Mouse (Mus musculus): ENCODE data around the gene Gm609.
A peak's percentile ranks its signal among the peaks of the same experiment; 100 is the strongest.
"Not testable (repeated sequence)": the region's sequence is repeated elsewhere in the genome, so short reads cannot be mapped to it uniquely, and the experiment has no call there.

The Gm609 gene

GRCm38 (mm10) chr16:45492927-45493326 lies at the start of gene Gm609:
Gm609 (minus strand) TSS chr16:45492969.
- no peak for DNase-seq

GRCm38 (mm10) chr16:45542108-45542507 lies 49.3 kb upstream of the Gm609 start:
- no peak for DNase-seq

GRCm38 (mm10) chr16:45538342-45538741 lies 45.6 kb upstream of the Gm609 start:
- DNase-seq: not testable (repeated sequence)

- DNase-seq: no peak
Observed at GRCm38 (mm10) chr16:45535009-45535408, 42.2 kb upstream of the Gm609 start, which contains the start of gene Slc9c1. Slc9c1 (plus strand) TSS chr16:45535309.

DNA sequence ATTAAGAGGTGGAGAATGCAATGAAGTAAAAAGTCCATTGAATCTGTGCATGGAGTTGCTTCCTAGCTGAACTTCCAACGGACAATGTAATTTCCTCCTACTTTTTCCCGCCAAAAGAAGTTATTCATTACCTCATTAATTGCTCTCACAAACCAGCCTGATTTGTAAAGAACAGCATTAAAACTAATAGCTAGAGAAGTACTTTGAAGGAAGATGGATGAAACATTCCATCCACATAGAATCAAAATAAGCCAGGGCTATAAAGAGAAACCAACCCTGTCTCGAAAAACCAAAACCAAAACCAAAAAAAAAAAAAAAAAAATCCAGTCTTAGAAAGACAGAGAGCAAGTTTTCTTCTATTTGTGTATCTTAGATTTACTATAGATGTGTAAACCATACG lies 39.2 kb upstream of the Gm609 start, which contains the start of gene Gm17783:
TSS of gene Gm17783 (minus strand) at position 101 of the 400 bp plus-strand sequence.
- DNase-seq: no peak

DNA sequence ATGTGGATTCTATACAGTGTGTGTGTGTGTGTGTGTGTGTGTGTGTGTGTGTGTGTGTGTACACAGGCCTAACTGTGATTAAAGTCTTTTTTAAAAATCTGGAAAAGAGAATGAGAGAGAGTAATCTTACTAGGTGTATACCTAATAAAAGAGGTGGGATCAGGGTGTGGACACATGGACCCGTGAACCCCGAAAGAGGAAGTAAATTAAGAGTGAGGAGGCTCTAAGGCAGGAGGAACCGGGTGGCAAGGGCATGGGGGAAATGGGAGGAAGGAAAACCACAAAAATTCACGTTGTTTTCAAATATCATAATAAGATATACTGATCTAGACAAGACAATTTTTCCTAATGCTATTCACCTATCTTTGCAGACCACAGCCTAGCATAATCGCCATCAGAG lies 32.8 kb upstream of the Gm609 start:
- no peak for DNase-seq

DNA sequence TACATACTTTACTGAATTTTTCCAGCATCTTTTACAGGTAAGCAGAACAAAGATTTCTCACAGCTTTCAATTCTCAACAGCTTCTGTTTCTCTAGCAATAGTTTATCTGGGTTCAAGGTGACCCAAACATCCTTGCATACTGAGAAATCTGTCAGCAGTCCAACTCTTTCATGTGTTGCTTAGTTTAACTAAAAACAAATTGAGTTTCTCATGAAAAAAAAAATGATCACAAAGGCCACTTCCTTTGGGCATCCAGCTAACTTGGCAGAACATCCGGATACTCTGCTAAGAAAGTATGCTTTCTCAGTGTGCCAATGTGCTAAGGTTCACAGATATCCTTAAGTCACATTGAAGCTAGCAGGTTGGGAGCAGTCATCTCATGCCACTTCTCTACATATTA lies 2.6 kb upstream of the Gm609 start:
- no peak for DNase-seq

DNA sequence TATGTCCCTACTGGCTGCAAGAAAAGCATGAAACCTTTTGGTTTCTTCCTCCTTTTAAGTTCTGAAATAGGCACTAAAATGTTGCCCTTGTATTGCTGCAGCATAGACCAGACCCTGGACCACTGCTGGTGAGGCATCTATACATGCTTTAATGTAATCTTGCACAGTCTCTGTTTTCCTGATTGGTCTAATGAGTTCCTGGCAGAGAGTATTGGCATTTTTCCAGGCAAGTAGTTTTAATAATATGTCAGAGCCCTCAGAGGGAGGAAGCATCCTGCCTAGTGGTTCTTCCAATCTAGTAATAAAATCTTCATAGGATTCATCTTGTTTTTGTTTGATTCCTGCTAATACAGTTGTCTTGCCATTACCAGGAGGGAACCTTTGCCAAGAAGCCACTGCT lies 15.8 kb downstream of the Gm609 start:
- no peak for DNase-seq

DNA sequence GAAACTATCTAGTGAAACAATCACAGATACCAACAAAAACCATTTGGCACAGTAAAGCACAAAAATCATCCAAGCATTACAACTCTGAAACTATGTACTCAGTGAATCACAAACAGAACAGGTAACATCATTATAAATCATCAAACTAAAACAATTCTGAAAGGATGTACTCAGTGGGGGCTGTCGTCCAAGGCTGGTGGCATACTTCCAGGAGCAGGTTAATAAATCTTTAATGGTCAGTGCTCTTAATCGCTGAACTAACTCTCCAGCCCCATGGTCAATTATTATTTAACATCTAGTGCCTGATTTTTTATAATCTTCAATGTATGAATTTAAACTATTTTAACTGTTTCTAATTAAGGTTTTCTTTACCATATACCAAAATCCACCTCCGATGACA lies 20.9 kb downstream of the Gm609 start:
- peak; percentile 62 for DNase-seq

- no peak for DNase-seq
Observed at GRCm38 (mm10) chr16:45454762-45455161, 38.0 kb downstream of the Gm609 start.

DNA sequence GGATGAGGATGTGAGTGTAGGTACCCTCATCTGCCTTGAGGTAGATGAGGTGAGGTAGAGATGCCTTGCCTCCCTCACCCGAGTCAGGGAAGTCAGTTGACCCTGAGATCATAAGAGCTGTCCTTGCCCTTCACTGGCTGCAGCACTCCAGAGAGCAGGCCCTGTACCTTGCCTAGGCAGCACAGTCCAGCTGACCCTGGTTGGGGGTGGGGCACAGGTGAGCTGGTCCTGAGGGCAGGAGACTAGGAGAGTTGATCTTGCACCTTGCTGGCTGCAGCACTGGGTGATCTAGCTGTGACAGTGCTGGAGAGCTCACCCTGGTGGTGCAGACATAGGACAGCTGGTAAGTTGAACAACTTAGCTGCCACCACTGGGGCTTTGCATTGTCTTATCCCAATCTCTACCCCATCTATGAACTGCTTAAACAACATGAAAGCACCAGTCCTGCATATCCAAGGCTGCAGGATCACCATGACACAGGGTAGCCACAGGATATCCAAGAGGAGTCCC lies 55.5 kb downstream of the Gm609 start:
- no peak for DNase-seq

- no peak for DNase-seq
Observed at GRCm38 (mm10) chr16:45435591-45435990, 57.2 kb downstream of the Gm609 start.

DNA sequence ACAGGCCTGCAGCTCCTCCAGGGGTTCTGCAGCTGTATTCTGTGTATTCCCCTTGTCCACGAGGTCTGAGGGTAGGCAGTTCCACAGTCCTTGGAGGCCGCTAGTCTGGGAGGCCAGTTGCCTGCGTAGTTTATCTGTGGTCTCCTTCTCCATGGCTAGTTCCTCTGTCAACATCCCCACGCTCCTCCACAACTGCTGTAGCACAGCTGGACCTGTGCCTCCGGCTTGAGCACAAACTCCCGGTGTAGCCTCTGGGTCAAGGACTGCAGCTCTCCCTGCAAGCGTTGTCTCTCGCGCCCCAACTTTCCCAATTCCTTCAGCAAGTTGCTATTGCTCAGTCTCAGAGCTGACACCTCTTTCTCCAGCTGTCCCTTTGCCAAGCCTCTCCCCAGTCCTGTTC lies 65.1 kb downstream of the Gm609 start:
- DNase-seq: no peak

DNA sequence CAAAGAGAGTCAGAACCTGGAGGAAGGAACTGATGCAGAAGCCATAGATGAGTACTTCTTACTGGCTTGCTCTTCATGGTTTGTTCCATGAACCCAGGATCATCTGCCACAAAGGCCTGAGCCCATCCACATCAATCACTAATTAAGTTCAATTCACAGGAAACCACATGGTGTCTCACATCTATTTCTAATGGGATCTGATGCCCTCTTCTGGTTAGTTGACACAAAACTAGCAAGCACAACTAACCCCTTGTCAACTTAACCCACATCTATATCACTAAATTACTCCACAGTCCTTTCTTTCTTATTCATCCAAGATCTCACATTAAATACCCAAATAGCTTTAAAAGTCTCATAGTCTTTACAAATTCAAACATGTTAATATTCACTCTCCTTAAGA lies 79.3 kb downstream of the Gm609 start:
- no peak for DNase-seq

DNA sequence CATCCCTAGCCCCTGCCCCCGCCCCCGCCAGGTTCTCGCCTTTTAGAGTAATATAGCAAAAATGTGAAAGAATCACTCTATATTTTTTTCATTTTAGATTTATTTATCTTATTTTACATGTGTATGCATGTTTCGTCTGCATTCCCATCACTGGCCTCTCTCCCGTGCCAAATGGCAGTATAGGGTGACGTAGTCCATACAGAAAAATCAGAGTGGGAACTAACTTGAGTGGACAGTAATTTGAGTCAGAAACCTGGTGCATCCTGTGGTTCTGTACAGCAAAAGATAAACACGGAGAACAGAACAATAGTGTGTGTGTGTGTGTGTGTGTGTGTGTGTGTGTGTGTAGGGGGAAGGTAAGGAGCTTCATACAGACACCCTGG lies 83.7 kb downstream of the Gm609 start:
- not testable (repeated sequence) for DNase-seq

DNA sequence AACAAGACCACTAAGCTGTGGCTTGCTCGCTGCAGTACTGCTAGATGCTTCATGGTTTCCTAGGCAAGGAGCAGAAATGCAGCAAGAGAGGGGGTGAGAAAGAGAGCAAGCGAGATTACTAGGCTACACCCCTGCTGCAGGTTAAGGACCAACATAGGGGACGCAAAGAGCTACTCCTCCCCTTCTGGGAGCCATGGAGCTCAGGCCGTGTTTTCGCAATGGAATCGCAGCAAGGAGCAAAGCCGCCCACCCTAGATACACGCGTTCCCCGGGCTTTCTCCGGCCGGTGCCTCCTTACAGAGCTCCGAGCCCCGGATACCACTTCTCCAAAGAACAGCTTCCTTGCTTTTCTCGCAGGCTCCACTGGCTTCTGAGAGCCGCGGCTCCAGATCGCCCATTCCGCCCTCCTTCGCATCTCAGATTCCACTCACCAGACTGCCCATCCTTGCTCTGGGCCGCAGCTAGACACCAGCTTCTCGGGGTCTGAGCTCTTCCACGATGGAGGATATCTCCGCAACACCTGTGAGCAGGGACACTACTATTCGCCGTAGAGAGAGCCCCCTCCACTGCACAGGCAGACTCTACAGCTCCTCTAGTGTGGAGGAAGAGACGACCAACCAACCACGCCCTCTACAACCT lies 84.2 kb downstream of the Gm609 start, which contains the start of gene Cd200:
TSS of gene Cd200 (minus strand) at position 629 of the 639 bp plus-strand sequence.
- DNase-seq: peak; percentile 76

DNA sequence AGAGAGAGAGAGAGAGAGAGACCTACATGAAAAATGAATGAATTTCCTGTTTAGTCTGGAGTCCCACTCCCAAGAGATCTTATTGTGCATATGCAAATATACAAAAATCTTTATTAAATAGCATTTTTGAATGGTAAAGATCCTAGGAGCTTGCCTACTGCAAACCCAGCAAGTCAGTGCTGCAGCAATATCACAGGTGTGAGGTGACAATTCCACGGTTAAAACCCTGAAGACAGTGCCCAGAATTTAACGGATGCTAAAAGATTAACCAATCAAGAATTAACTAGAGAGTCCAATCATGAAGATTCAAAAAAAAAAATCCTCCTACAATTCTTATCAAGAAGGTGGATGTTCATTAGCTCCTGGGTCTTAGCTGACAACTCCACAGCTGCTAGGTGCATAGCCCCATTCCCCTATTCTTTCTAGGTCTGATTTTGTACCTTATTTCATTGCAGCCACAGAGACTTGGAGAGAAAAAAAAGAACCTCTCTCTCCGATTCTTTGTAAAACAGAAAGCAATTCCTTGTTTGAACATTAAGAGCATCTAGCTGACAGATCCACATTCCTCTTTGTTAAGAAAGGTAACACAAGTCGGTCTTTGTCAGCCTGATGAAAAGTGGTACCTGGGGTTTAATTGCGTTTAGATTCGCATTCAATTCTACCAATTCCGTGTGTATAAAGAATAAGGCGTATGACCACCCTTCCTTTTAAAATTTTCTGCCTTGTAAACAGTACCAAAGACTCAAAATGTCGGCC lies 84.9 kb downstream of the Gm609 start:
- DNase-seq: no peak

- no peak for DNase-seq
Observed at GRCm38 (mm10) chr16:45407091-45407490, 85.7 kb downstream of the Gm609 start.

DNA sequence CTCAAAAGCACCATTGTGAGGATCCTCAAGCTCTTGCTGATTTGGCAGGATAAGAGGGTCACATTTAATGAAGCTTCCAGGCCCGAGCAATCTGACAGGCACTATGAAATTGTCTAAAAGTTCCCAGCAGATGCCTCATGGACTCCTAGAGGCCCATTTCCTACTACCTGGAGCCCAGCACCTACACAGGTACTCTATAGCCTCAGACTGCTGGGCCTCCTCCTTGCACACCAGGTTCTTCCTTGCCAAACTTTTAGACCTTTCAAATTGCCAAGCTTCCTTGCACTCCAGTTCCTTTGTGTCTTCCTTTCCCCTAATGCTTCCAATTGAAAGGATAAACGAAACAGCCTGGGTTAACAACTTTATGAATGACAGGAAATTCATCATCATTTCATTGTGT lies 89.8 kb downstream of the Gm609 start:
- no peak for DNase-seq

DNA sequence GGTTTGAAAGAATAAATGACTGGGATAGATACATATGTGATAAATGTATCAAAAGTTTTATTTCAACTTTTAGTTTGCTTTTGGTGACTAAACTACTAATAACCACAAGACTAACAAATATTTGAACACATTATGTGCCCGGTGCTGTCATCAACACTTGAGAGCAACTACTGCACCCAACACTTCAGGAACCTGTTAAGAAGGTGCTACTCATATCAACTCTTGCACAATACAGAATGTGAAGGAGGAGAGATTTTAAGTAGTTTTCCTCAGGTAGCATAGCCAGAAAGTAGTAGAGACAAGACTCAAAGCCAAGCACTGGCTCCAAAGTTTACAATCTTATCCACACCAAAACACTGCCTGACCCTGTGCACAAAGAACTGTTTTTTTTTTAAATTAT lies 90.7 kb downstream of the Gm609 start:
- no peak for DNase-seq

- DNase-seq: no peak
Observed at GRCm38 (mm10) chr16:45399947-45400555, 92.7 kb downstream of the Gm609 start.

GRCm38 (mm10) chr16:45399411-45399810 lies 93.4 kb downstream of the Gm609 start:
- DNase-seq: no peak

DNA sequence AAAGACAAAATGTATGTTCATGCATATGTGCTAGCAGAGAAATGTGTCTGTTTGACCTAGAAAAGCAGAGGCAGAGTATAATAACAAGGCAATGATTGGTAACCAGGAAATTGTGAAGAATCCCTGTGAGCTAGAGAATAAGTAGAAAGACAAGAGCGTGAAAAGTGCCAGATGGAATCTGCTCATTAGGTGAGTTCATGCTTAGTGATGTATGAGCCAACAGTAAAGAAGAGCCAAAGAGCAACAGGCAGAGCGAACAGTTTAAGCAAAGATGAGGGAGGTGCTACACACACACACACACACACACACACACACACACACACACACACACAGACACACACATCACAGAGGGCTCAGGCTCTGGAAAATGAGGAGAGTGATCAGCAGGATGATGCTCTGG lies 95.3 kb downstream of the Gm609 start:
- DNase-seq: no peak

- no peak for DNase-seq
Observed at GRCm38 (mm10) chr16:45392246-45392645, 100.5 kb downstream of the Gm609 start.
